Mouse (Mus musculus) heart, postnatal 0 days (tissue): ENCODE measurements around the gene Otos. TPM values are rescaled to one million over a fixed set of nuclear protein-coding genes. Genes with fewer than 3 reads are reported as not detected.

Experiments
- ATAC-seq: fragments of 200-750 bp; cut with Nextera tagmentation; 2 replicates; pipeline ENCODE4 v1.8.0; 2017; ENCODE audit warnings: low read depth, moderate number of reproducible peaks, moderate library complexity; ENCODE audit not compliant: insufficient read depth
- DNase-seq: peaks from one replicate; pipeline ENCODE4 v3.0.0-alpha.2; 2016; ENCODE audit warnings: low spot score
- H3K27ac ChIP-seq: fragments of 300-500 bp; sonication (generic); 2 replicates; pipeline ENCODE4 v1.5.1; 2014; ENCODE audit warnings: low read depth, mild to moderate bottlenecking
- H3K27me3 ChIP-seq: fragments of 300-500 bp; sonication (generic); 2 replicates; pipeline ENCODE4 v1.6.1; 2014; ENCODE audit warnings: low read length, mixed read lengths; ENCODE audit not compliant: control insufficient read depth, insufficient read depth
- H3K36me3 ChIP-seq: fragments of 300-500 bp; sonication (generic); replicated peaks from 2 replicates; pipeline ENCODE4 v1.6.1; 2014; ENCODE audit warnings: low read length, mixed read lengths; ENCODE audit not compliant: control insufficient read depth, insufficient read depth
- H3K4me1 ChIP-seq: fragments of 300-500 bp; sonication (generic); 2 replicates; pipeline ENCODE4 v1.6.1; 2014; ENCODE audit warnings: antibody characterized with exemption; ENCODE audit not compliant: control insufficient read depth, insufficient read depth
- H3K4me2 ChIP-seq: fragments of 300-500 bp; sonication (generic); 2 replicates; pipeline ENCODE4 v1.6.1; 2014; ENCODE audit warnings: low read depth, mild to moderate bottlenecking, low read length, moderate library complexity
- H3K4me3 ChIP-seq: fragments of 300-500 bp; sonication (generic); 2 replicates; pipeline ENCODE4 v1.5.1; 2014; ENCODE audit warnings: low read depth, low read length
- H3K9ac ChIP-seq: fragments of 300-500 bp; sonication (generic); replicated peaks from 2 replicates; pipeline ENCODE4 v1.6.1; 2014; ENCODE audit warnings: low read depth, low read length, mixed read lengths
- H3K9me3 ChIP-seq: fragments of 300-500 bp; sonication (generic); replicated peaks from 2 replicates; pipeline ENCODE4 v1.6.1; 2016; ENCODE audit warnings: low read length; ENCODE audit not compliant: control insufficient read depth
- CTCF ChIP-seq: IDR thresholded peaks from 2 replicates; pipeline ENCODE4 v1.5.1; 2016; ENCODE audit warnings: antibody characterized with exemption, control low read depth, low read depth
- EP300 ChIP-seq: IDR thresholded peaks from 2 replicates; pipeline ENCODE4 v1.6.1; 2016; ENCODE audit warnings: antibody characterized with exemption, low read depth
- WGBS: fragments of 180-500 bp; shearing (Covaris S2); extraction: QIAGEN DNeasy Blood & Tissue Kit; methylation state at CpG from one replicate; pipeline ENCODE4 v1.1.7; 2014; 5-methylcytosine and 5-hydroxymethylcytosine counted together
- polyA plus RNA-seq: library from polyadenylated mRNA; unstranded; fragments of >200 nt; fragmentation: Nextera tagmentation; extraction: Ambion mirVana; gene quantifications from 2 replicates; pipeline ENCODE4 v1.2.1, GENCODE M21; 2015
- total RNA-seq: library from RNA; depleted of rRNA; stranded (reverse); fragments of >200 nt; gene quantifications from 2 replicates; pipeline ENCODE4 v1.2.3, GENCODE M21; 2014; ENCODE audit warnings: low replicate concordance

The Otos gene
- total and polyA plus RNA-seq, 2 experiments from 2014 or later: 0.08 TPM; not detected in 1

GRCm38 (mm10) chr1:92618360-92618759 is 30.3 kb downstream of the Otos start:
- H3K9me3 ChIP-seq: no peaks in the 10 kb centered on the region
- no peak for TF ChIP-seq CTCF
- TF ChIP-seq EP300: no peak
- no peak overlapping the region for H3K4me2 ChIP-seq
- no peaks in the 10 kb centered on the region for H3K27me3 ChIP-seq
- no peaks in the 10 kb centered on the region for H3K36me3 ChIP-seq
- H3K27ac ChIP-seq: no peak overlapping the region
- WGBS: 33% methylated on average over 4 of the region's 4 CpGs
- no peak overlapping the region for H3K4me3 ChIP-seq
- no peak for ATAC-seq
- H3K4me1 ChIP-seq: no peaks in the 10 kb centered on the region
- H3K9ac ChIP-seq: no peak overlapping the region
- DNase-seq: no peak

- no peak within 1 kb of the TSS for H3K27ac ChIP-seq
- no peak within 1 kb of the TSS for H3K4me3 ChIP-seq
- no peak within 1 kb of the TSS for H3K4me2 ChIP-seq
- 69% methylated on average over 2 of the region's 2 CpGs for WGBS
- no peak for TF ChIP-seq CTCF
- no peak for TF ChIP-seq EP300
- no peaks in the 10 kb centered on the region for H3K27me3 ChIP-seq
- H3K4me1 ChIP-seq: no peaks in the 10 kb centered on the region
- no peaks in the 10 kb centered on the region for H3K9me3 ChIP-seq
- ATAC-seq: no peak
- DNase-seq: no peak
- no peak within 1 kb of the TSS for H3K9ac ChIP-seq
- H3K36me3 ChIP-seq: no peaks in the 10 kb centered on the region
Observed at GRCm38 (mm10) chr1:92617488-92617887, 31.2 kb downstream of the Otos start, which contains the start of gene Olfr12. Gene Olfr12, plus strand, starts transcription at chr1:92617788.

- no peak for DNase-seq
- no peak for ATAC-seq
- TF ChIP-seq EP300 (no peak), CTCF (no peak)
- Histone ChIP-seq H3K9ac (no peak overlapping the region), H3K9me3 (no peaks in the 10 kb centered on the region), H3K36me3 (no peaks in the 10 kb centered on the region), H3K27me3 (no peaks in the 10 kb centered on the region), H3K4me1 (no peaks in the 10 kb centered on the region), H3K4me3 (no peak overlapping the region), H3K4me2 (no peak overlapping the region), H3K27ac (no peak overlapping the region)
- WGBS: 65% methylated on average over 1 of the region's 1 CpGs
Observed at GRCm38 (mm10) chr1:92616046-92616445, 32.6 kb downstream of the Otos start.

GRCm38 (mm10) chr1:92614516-92614915 is 34.1 kb downstream of the Otos start:
- WGBS: 4% methylated on average over 1 of the region's 1 CpGs
- H3K9me3 ChIP-seq: no peaks in the 10 kb centered on the region
- no peak overlapping the region for H3K4me3 ChIP-seq
- no peak overlapping the region for H3K4me2 ChIP-seq
- no peak for ATAC-seq
- TF ChIP-seq EP300 (no peak), CTCF (peak; percentile 57)
- H3K27ac ChIP-seq: no peak overlapping the region
- H3K9ac ChIP-seq: no peak overlapping the region
- DNase-seq: peak; percentile 14
- no peaks in the 10 kb centered on the region for H3K4me1 ChIP-seq
- no peaks in the 10 kb centered on the region; the same call in 1 of the 2 replicates for H3K27me3 ChIP-seq
- no peaks in the 10 kb centered on the region for H3K36me3 ChIP-seq

- H3K36me3 ChIP-seq: no peaks in the 10 kb centered on the region
- 42% methylated on average over 4 of the region's 4 CpGs for WGBS
- H3K4me3 ChIP-seq: no peak overlapping the region
- no peak overlapping the region for H3K4me2 ChIP-seq
- no peaks in the 10 kb centered on the region for H3K9me3 ChIP-seq
- H3K27me3 ChIP-seq: no peaks in the 10 kb centered on the region; the same call in 1 of the 2 replicates
- no peak for DNase-seq
- TF ChIP-seq CTCF (no peak), EP300 (no peak)
- no peak overlapping the region for H3K27ac ChIP-seq
- no peaks in the 10 kb centered on the region for H3K4me1 ChIP-seq
- no peak for ATAC-seq
- no peak overlapping the region for H3K9ac ChIP-seq
Observed at GRCm38 (mm10) chr1:92613175-92613574, 35.5 kb downstream of the Otos start.

- H3K27me3 ChIP-seq: no peaks in the 10 kb centered on the region; the same call in 1 of the 2 replicates
- no peak overlapping the region for H3K27ac ChIP-seq
- no peaks in the 10 kb centered on the region for H3K36me3 ChIP-seq
- DNase-seq (peak; percentile 20), ATAC-seq (no peak)
- no peak overlapping the region for H3K4me3 ChIP-seq
- no peak overlapping the region for H3K9ac ChIP-seq
- H3K4me1 ChIP-seq: no peaks in the 10 kb centered on the region
- no peak for TF ChIP-seq EP300
- TF ChIP-seq CTCF: peak; percentile 87
- no peak overlapping the region for H3K4me2 ChIP-seq
- H3K9me3 ChIP-seq: no peaks in the 10 kb centered on the region
- WGBS: 5% methylated on average over 5 of the region's 5 CpGs
Observed at GRCm38 (mm10) chr1:92611008-92611407, 37.6 kb downstream of the Otos start.
